Mouse (Mus musculus) myocyte (in vitro differentiated cells): ENCODE measurements around the gene Itpk1. TPM values are rescaled to one million over a fixed set of nuclear protein-coding genes. Genes with fewer than 3 reads are reported as not detected.

Experiments
- H3K27me3 ChIP-seq: one replicate; pipeline ENCODE4 v1.6.1; 2011; ENCODE audit not compliant: control insufficient read depth, insufficient read depth, insufficient read length
- H3K36me3 ChIP-seq: one replicate; pipeline ENCODE4 v1.6.1; 2011; ENCODE audit not compliant: control insufficient read depth, insufficient read depth
- H3K4me2 ChIP-seq: one replicate; pipeline ENCODE4 v1.6.1; 2011; ENCODE audit warnings: low read depth, control low read depth
- H3K4me3 ChIP-seq: one replicate; pipeline ENCODE4 v1.5.1; 2011; ENCODE audit warnings: mild to moderate bottlenecking, control low read depth, moderate library complexity
- H3K79me2 ChIP-seq: one replicate; pipeline ENCODE4 v1.6.1; 2011; ENCODE audit not compliant: control insufficient read depth, insufficient read depth
- H3ac ChIP-seq: one replicate; pipeline ENCODE4 v1.6.1; 2011; ENCODE audit not compliant: control insufficient read depth, insufficient read length
- CEBPB ChIP-seq: IDR thresholded peaks from 2 replicates; pipeline ENCODE4 v1.6.1; 2011; ENCODE audit warnings: mild to moderate bottlenecking, moderate library complexity; ENCODE audit not compliant: poor library complexity, insufficient read depth, severe bottlenecking
- E2F4 ChIP-seq: IDR thresholded peaks from one replicate; pipeline ENCODE4 v1.6.1; 2011; ENCODE audit warnings: mild to moderate bottlenecking, control low read depth, moderate library complexity; ENCODE audit not compliant: insufficient read depth
- MAX ChIP-seq: IDR thresholded peaks from one replicate; pipeline ENCODE4 v1.6.1; 2011; ENCODE audit warnings: low read depth, mild to moderate bottlenecking, control low read depth
- MYOD1 ChIP-seq, 3 experiments: IDR thresholded peaks; one replicate each; pipeline ENCODE4 v1.6.1; 2011; ENCODE audit warnings: control low read depth in 2 of 3, low read depth in 2 of 3, mild to moderate bottlenecking in 2 of 3, moderate library complexity in 1 of 3; ENCODE audit not compliant: insufficient read length in 2 of 3, control insufficient read depth in 1 of 3
- MYOG ChIP-seq, 3 experiments: IDR thresholded peaks; one replicate each; pipeline ENCODE4 v1.6.1; 2011; ENCODE audit warnings: control low read depth in 2 of 3, low read depth in 2 of 3, mild to moderate bottlenecking in 2 of 3; ENCODE audit not compliant: insufficient read length in 2 of 3, control insufficient read depth in 1 of 3, insufficient read depth in 1 of 3
- POLR2A ChIP-seq: IDR thresholded peaks from one replicate; pipeline ENCODE4 v1.6.1; 2011; ENCODE audit warnings: low read depth, mild to moderate bottlenecking, control low read depth, moderate library complexity; ENCODE audit not compliant: insufficient read length
- POLR2AphosphoS2 ChIP-seq: IDR thresholded peaks from one replicate; pipeline ENCODE4 v1.6.1; 2011; ENCODE audit warnings: low read depth, control low read depth; ENCODE audit not compliant: insufficient read length
- REST ChIP-seq: IDR thresholded peaks from one replicate; pipeline ENCODE4 v1.6.1; 2011; ENCODE audit warnings: mild to moderate bottlenecking, control low read depth, moderate library complexity; ENCODE audit not compliant: insufficient read depth, insufficient read length
- SRF ChIP-seq: IDR thresholded peaks from one replicate; pipeline ENCODE4 v1.6.1; 2011; ENCODE audit warnings: low read depth; ENCODE audit not compliant: control insufficient read depth, insufficient read length
- TCF12 ChIP-seq: IDR thresholded peaks from one replicate; pipeline ENCODE4 v1.6.1; 2011; ENCODE audit warnings: mild to moderate bottlenecking, control low read depth; ENCODE audit not compliant: poor library complexity, insufficient read depth, severe bottlenecking
- TCF3 ChIP-seq: IDR thresholded peaks from one replicate; pipeline ENCODE4 v1.6.1; 2011; ENCODE audit warnings: low read depth, control low read depth; ENCODE audit not compliant: insufficient read length
- USF1 ChIP-seq: IDR thresholded peaks from one replicate; pipeline ENCODE4 v1.6.1; 2011; ENCODE audit warnings: low read depth, mild to moderate bottlenecking, control low read depth, moderate library complexity
- polyA plus RNA-seq: library from polyadenylated mRNA; unstranded; fragments of >200 nt; fragmentation: generic; extraction: Trizol; gene quantifications from one replicate; pipeline ENCODE4 v1.2.1, GENCODE M21; 2012; ENCODE audit warnings: missing spikeins

The Itpk1 gene
- polyA plus RNA-seq, 1 experiment = 4.9 TPM

DNA sequence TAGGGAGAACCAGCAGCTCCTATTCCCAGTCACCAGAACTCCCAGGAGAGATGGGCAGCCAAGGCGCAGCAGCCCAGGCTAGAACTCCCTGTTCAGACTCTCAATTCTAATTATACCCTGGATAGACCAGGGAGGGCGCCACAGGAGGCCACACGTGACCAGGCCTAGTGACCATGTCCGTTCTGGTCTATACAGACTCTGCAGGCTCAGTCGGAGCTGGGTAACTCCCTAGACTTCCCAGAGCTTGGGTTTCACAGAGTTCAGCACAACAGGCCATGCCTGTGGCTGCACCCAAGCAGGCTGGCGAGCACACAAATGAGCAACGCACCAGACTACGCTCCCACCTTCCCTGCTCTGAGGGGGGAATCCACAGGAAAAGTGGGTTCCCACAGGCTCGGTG, 110.1 kb downstream of the Itpk1 start:
- H3K27me3 ChIP-seq = no peaks in the 10 kb centered on the region
- no peak overlapping the region for H3ac ChIP-seq
- no peak overlapping the region for H3K4me3 ChIP-seq
- H3K36me3 ChIP-seq = no peaks in the 10 kb centered on the region
- TF ChIP-seq E2F4 (no peak), SRF (no peak), REST (no peak), CEBPB (no peak), MYOG (IDR thresholded peaks at IDR 0.05; ENCODE audit: control insufficient read depth in 1 of 3, insufficient read depth in 1 of 3, insufficient read length in 2 of 3, low read depth in 2 of 3) (no peak), TCF3 (no peak), USF1 (no peak), MAX (no peak), POLR2A (no peak), MYOD1 (IDR thresholded peaks at IDR 0.05; ENCODE audit: control insufficient read depth in 1 of 3, insufficient read length in 2 of 3, low read depth in 2 of 3) (no peak)
- no peaks in the 10 kb centered on the region for H3K79me2 ChIP-seq
- no peak overlapping the region for H3K4me2 ChIP-seq

- no peak overlapping the region for H3K4me3 ChIP-seq
- no peaks in the 10 kb centered on the region for H3K36me3 ChIP-seq
- no peaks in the 10 kb centered on the region for H3K27me3 ChIP-seq
- H3K79me2 ChIP-seq = no peaks in the 10 kb centered on the region
- no peak overlapping the region for H3ac ChIP-seq
- no peak overlapping the region for H3K4me2 ChIP-seq
- TF ChIP-seq POLR2A (no peak), TCF12 (no peak), E2F4 (no peak), CEBPB (no peak), POLR2AphosphoS2 (no peak), MAX (no peak), USF1 (no peak), SRF (no peak), TCF3 (no peak), REST (no peak), MYOD1 (IDR thresholded peaks at IDR 0.05; ENCODE audit: control insufficient read depth in 1 of 3, insufficient read length in 2 of 3, low read depth in 2 of 3) (no peak)
Measured at GRCm38 (mm10) chr12:102593699-102594098, 111.0 kb downstream of the Itpk1 start.

DNA sequence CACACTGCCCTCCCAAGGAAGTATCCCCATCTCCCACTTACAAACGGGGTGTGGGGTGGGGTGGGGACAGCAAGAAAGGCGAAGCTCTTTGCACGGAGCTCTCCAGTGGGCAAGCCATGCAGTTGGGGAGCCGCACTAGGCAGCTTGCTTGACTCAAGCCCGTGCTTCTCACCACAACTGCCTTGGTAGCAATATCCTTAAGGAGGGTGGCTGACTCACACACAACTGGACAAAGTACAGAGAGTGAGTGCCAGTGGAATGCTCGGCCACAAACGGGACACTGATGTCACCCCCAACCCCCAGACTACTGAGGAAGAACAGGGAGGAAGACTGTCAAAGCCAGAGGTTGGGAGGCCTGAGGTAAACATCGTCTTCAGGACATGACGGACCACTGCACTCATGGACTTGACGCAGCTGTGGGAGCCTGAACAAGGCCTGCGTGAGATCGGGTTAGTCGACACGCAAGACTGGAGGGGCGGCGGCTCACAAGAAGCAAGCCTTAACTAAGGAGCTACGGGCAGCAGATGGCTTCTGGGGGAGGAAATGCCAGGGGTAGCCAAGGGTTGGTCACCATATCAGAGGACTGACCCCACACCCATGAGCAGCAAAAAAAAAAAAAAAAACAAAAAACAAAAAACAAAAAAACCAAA, 113.9 kb downstream of the Itpk1 start:
- Histone ChIP-seq H3K4me2 (no peak overlapping the region), H3K27me3 (no peaks in the 10 kb centered on the region), H3ac (no peak overlapping the region), H3K4me3 (no peak overlapping the region), H3K36me3 (no peaks in the 10 kb centered on the region), H3K79me2 (no peaks in the 10 kb centered on the region)
- TF ChIP-seq TCF12 (no peak), REST (no peak), E2F4 (no peak), MAX (no peak), MYOD1 (IDR thresholded peaks at IDR 0.05; ENCODE audit: control insufficient read depth in 1 of 3, insufficient read length in 2 of 3, low read depth in 2 of 3) (no peak), POLR2A (no peak), POLR2AphosphoS2 (no peak), SRF (no peak), USF1 (no peak), MYOG (IDR thresholded peaks at IDR 0.05; ENCODE audit: control insufficient read depth in 1 of 3, insufficient read depth in 1 of 3, insufficient read length in 2 of 3, low read depth in 2 of 3) (no peak), TCF3 (no peak), CEBPB (no peak)

DNA sequence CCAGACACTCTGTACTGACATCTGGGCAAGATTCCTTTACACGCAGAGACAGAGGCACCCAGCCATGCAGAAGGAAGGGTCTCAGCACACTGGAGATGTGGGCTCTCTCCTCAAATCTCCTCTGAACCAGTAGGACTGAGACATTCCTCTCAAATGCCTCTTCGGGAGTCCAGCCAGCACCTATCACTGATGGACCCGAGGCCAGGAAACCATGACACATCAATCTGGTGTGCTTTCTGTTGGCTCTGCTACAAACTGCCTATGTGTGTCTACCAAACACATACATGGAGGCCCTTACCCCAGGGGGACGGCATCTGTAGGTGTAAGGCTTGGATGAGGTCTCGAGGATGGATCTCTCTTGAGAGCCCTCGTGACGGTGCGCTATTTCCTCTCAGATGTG, 117.6 kb downstream of the Itpk1 start:
- TF ChIP-seq SRF (no peak), POLR2A (no peak), MYOG (IDR thresholded peaks at IDR 0.05; ENCODE audit: control insufficient read depth in 1 of 3, insufficient read depth in 1 of 3, insufficient read length in 2 of 3, low read depth in 2 of 3) (no peak), USF1 (no peak), CEBPB (no peak), TCF3 (no peak), MYOD1 (IDR thresholded peaks at IDR 0.05; ENCODE audit: control insufficient read depth in 1 of 3, insufficient read length in 2 of 3, low read depth in 2 of 3) (no peak), POLR2AphosphoS2 (no peak), MAX (no peak), TCF12 (no peak), REST (no peak), E2F4 (no peak)

DNA sequence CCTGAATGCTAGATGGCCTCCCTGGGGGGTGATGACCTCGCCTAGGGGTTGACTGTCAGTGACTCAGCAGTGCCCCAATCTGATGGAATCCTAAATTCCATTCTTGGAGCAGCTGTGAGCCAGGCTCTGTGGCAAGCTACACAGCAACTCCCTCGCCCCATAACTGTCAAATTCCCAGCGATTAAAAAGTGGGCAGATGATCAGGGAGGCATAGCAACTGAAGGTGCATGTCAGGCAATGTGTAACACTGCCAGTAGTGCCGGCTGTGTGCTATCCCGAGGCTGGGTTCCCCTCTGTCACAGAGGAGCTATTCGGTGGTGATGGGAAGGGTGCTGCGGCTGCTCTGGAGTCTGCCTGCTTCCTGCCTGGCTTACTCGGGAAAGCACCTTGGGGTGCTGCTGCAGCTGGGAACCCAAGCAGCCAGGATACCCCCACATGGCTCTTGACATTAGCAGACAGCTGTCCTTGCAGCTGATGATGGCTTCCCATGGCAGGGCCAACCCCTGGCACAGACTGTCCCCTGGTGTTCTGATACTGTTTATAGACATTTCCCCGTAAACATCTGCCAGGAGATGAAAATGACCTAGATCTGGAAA, 118.3 kb downstream of the Itpk1 start:
- TF ChIP-seq MYOD1 (IDR thresholded peaks at IDR 0.05; ENCODE audit: control insufficient read depth in 1 of 3, insufficient read length in 2 of 3, low read depth in 2 of 3) = peak in 2 of 3 experiments; percentile 12 to 72
- no peak for TF ChIP-seq USF1
- TF ChIP-seq TCF12 = peak; percentile 21
- no peak for TF ChIP-seq POLR2AphosphoS2
- peak; percentile 4 for TF ChIP-seq TCF3
- peak in 1 of 3 experiments; percentile 63 for TF ChIP-seq MYOG (IDR thresholded peaks at IDR 0.05; ENCODE audit: control insufficient read depth in 1 of 3, insufficient read depth in 1 of 3, insufficient read length in 2 of 3, low read depth in 2 of 3)
- H3ac ChIP-seq = no peak overlapping the region
- no peaks in the 10 kb centered on the region for H3K79me2 ChIP-seq
- H3K27me3 ChIP-seq = no peaks in the 10 kb centered on the region
- H3K4me3 ChIP-seq = no peak overlapping the region
- no peak overlapping the region for H3K4me2 ChIP-seq
- H3K36me3 ChIP-seq = no peaks in the 10 kb centered on the region

More for the DNA sequence above, 117.6 kb downstream of the Itpk1 start:
- Histone ChIP-seq H3K36me3 (no peaks in the 10 kb centered on the region), H3K79me2 (no peaks in the 10 kb centered on the region), H3K4me2 (no peak overlapping the region), H3ac (no peak overlapping the region), H3K4me3 (no peak overlapping the region), H3K27me3 (no peaks in the 10 kb centered on the region)
